Mouse (Mus musculus): ENCODE measurements around the gene Cdkn1a.

- TF ChIP-seq CTCF (IDR thresholded peaks at IDR 0.05): no peak
- TF ChIP-seq POLR2A (IDR thresholded peaks at IDR 0.05; ENCODE audit: insufficient read depth, low read depth, low read length): no peak
- TF ChIP-seq EP300 (IDR thresholded peaks at IDR 0.05; ENCODE audit: insufficient read depth, low read depth, low read length): no peak
Measured at GRCm38 (mm10) chr17:29120666-29121065, 29.9 kb downstream of the Cdkn1a start.
